Mouse (Mus musculus) limb, embryonic 14.5 days (tissue): ENCODE measurements around the gene Cntnap5a. TPM values are rescaled to one million over a fixed set of nuclear protein-coding genes. Genes with fewer than 3 reads are reported as not detected.

Experiments
- ATAC-seq: fragments of 200-750 bp; cut with Nextera tagmentation; 2 replicates; pipeline ENCODE4 v1.8.0; 2017; ENCODE audit warnings: low read depth, moderate number of reproducible peaks, moderate TSS enrichment; ENCODE audit not compliant: low FRiP score
- DNase-seq: peaks from one replicate; pipeline ENCODE4 v3.0.0-alpha.2; 2015; ENCODE audit warnings: low spot score
- H3K27ac ChIP-seq: fragments of 300-500 bp; sonication (generic); replicated peaks from 2 replicates; pipeline ENCODE4 v1.5.1; 2014; ENCODE audit warnings: low read depth, mild to moderate bottlenecking, low read length, moderate library complexity, mixed read lengths
- H3K27me3 ChIP-seq: fragments of 300-500 bp; sonication (generic); 2 replicates; pipeline ENCODE4 v1.6.1; 2014; ENCODE audit warnings: low read length, mixed read lengths; ENCODE audit not compliant: control insufficient read depth, insufficient read depth
- H3K36me3 ChIP-seq: fragments of 300-500 bp; sonication (generic); 2 replicates; pipeline ENCODE4 v1.6.1; 2014; ENCODE audit warnings: mild to moderate bottlenecking, low read length, moderate library complexity, mixed read lengths; ENCODE audit not compliant: control insufficient read depth, insufficient read depth
- H3K4me1 ChIP-seq: fragments of 300-500 bp; sonication (generic); 2 replicates; pipeline ENCODE4 v1.6.1; 2014; ENCODE audit warnings: antibody characterized with exemption, low read length, mixed read lengths; ENCODE audit not compliant: control insufficient read depth, insufficient read depth
- H3K4me2 ChIP-seq: fragments of 300-500 bp; sonication (generic); replicated peaks from 2 replicates; pipeline ENCODE4 v1.6.1; 2014; ENCODE audit warnings: low read depth, mild to moderate bottlenecking, low read length, moderate library complexity; ENCODE audit not compliant: severe bottlenecking
- H3K4me3 ChIP-seq: fragments of 300-500 bp; sonication (generic); replicated peaks from 2 replicates; pipeline ENCODE4 v1.5.1; 2014; ENCODE audit warnings: low read length
- H3K9ac ChIP-seq: fragments of 300-500 bp; sonication (generic); 2 replicates; pipeline ENCODE4 v1.6.1; 2014; ENCODE audit warnings: mild to moderate bottlenecking, low read depth, low read length, moderate library complexity; ENCODE audit not compliant: severe bottlenecking
- H3K9me3 ChIP-seq: fragments of 300-500 bp; sonication (generic); 2 replicates; pipeline ENCODE4 v1.6.1; 2016; ENCODE audit warnings: low read length; ENCODE audit not compliant: control insufficient read depth
- POLR2A ChIP-seq: fragments of 200-500 bp; IDR thresholded peaks from 2 replicates; pipeline ENCODE4 v1.8.0; 2012; ENCODE audit warnings: inconsistent platforms, mild to moderate bottlenecking, moderate library complexity, borderline replicate concordance; ENCODE audit not compliant: insufficient read depth, insufficient read length; ENCODE audit errors: extremely low read depth
- WGBS: fragments of 180-500 bp; shearing (Covaris S2); extraction: QIAGEN DNeasy Blood & Tissue Kit; methylation state at CpG from one replicate; pipeline ENCODE4 v1.1.7; 2014; 5-methylcytosine and 5-hydroxymethylcytosine counted together
- polyA plus RNA-seq, 2 experiments: library from polyadenylated mRNA; depleted of rRNA in 1 of 2; stranded (reverse) in 1 of 2; unstranded in 1 of 2; fragments of >200 nt; fragmentation: Nextera tagmentation in 1 of 2; extraction: Ambion mirVana in 1 of 2; gene quantifications; 2 replicates each; pipeline versions ENCODE4 v1.2.1 to v1.2.3; 2012 to 2014

The Cntnap5a gene
- polyA plus RNA-seq, 2 experiments, result 0.03 TPM

GRCm38 (mm10) chr1:116192299-116192698 lies 507.7 kb downstream of the Cntnap5a start:
- no peaks in the 10 kb centered on the region for H3K36me3 ChIP-seq
- H3K4me2 ChIP-seq, result no peak overlapping the region
- H3K4me3 ChIP-seq, result no peak overlapping the region
- H3K4me1 ChIP-seq, result no peaks in the 10 kb centered on the region
- H3K27me3 ChIP-seq, result no peaks in the 10 kb centered on the region
- WGBS, result 79% methylated on average over 2 of the region's 2 CpGs
- no peaks in the 10 kb centered on the region for H3K9me3 ChIP-seq
- TF ChIP-seq POLR2A, result no peak
- H3K27ac ChIP-seq, result no peak overlapping the region
- DNase-seq (no peak), ATAC-seq (no peak)
- no peak overlapping the region for H3K9ac ChIP-seq

- no peak for DNase-seq
- Histone ChIP-seq H3K36me3 (no peaks in the 10 kb centered on the region), H3K4me1 (no peaks in the 10 kb centered on the region), H3K4me2 (no peak overlapping the region), H3K4me3 (no peak overlapping the region), H3K9ac (no peak overlapping the region), H3K27ac (no peak overlapping the region), H3K9me3 (no peaks in the 10 kb centered on the region), H3K27me3 (no peaks in the 10 kb centered on the region)
- no peak for ATAC-seq
- TF ChIP-seq POLR2A, result no peak
Observed at GRCm38 (mm10) chr1:116216883-116217282, 532.3 kb downstream of the Cntnap5a start.

DNA sequence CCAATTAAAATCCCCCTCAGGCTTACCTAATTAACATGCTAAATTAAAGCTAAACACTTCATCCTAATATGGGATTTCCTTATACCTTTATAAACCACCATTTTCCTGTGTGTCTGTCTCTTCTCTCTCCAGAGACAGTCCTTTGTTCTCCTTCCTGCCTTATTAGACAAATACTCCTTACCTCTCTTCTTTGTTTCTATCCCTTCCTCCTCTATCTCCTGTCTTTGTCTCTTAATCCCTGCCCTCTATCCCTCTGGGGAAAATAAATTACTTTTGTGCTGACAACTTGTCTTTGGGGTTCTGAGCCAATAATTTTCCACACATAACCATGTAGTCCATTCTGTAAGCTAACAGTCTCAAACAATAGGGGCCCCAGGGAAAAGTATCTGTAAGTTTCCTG lies 556.0 kb downstream of the Cntnap5a start:
- H3K9me3 ChIP-seq, result no peaks in the 10 kb centered on the region
- H3K36me3 ChIP-seq, result no peaks in the 10 kb centered on the region
- no peaks in the 10 kb centered on the region for H3K4me1 ChIP-seq
- DNase-seq, result no peak
- no peaks in the 10 kb centered on the region for H3K27me3 ChIP-seq
- H3K4me2 ChIP-seq, result no peak overlapping the region
- no peak overlapping the region for H3K9ac ChIP-seq
- no peak overlapping the region for H3K27ac ChIP-seq
- H3K4me3 ChIP-seq, result no peak overlapping the region
- ATAC-seq, result no peak
- no peak for TF ChIP-seq POLR2A

- DNase-seq (peak; percentile 20), ATAC-seq (no peak)
- 76% methylated on average over 2 of the region's 2 CpGs for WGBS
- no peak overlapping the region for H3K9ac ChIP-seq
- no peak for TF ChIP-seq POLR2A
- H3K4me1 ChIP-seq, result no peaks in the 10 kb centered on the region
- H3K9me3 ChIP-seq, result no peaks in the 10 kb centered on the region
- no peak overlapping the region for H3K4me2 ChIP-seq
- no peaks in the 10 kb centered on the region for H3K27me3 ChIP-seq
- no peak overlapping the region for H3K4me3 ChIP-seq
- no peaks in the 10 kb centered on the region for H3K36me3 ChIP-seq
- no peak overlapping the region for H3K27ac ChIP-seq
Observed at GRCm38 (mm10) chr1:116243856-116244255, 559.3 kb downstream of the Cntnap5a start.

- Histone ChIP-seq H3K36me3 (no peaks in the 10 kb centered on the region), H3K27ac (no peak overlapping the region), H3K4me3 (no peak overlapping the region), H3K9ac (no peak overlapping the region), H3K27me3 (no peaks in the 10 kb centered on the region), H3K9me3 (no peaks in the 10 kb centered on the region), H3K4me2 (no peak overlapping the region), H3K4me1 (no peaks in the 10 kb centered on the region)
- DNase-seq, result no peak
- no peak for ATAC-seq
- TF ChIP-seq POLR2A, result no peak
Observed at GRCm38 (mm10) chr1:116281144-116281543, 596.6 kb downstream of the Cntnap5a start.

- H3K27ac ChIP-seq, result no peak overlapping the region
- H3K9me3 ChIP-seq, result no peaks in the 10 kb centered on the region
- WGBS, result 85% methylated on average over 1 of the region's 1 CpGs
- no peaks in the 10 kb centered on the region for H3K27me3 ChIP-seq
- no peak overlapping the region for H3K4me3 ChIP-seq
- H3K36me3 ChIP-seq, result no peaks in the 10 kb centered on the region
- TF ChIP-seq POLR2A, result no peak
- H3K4me2 ChIP-seq, result no peak overlapping the region
- DNase-seq (no peak), ATAC-seq (no peak)
- H3K9ac ChIP-seq, result no peak overlapping the region
- H3K4me1 ChIP-seq, result no peaks in the 10 kb centered on the region
Observed at GRCm38 (mm10) chr1:116283968-116284367, 599.4 kb downstream of the Cntnap5a start.
